Mouse (Mus musculus) heart, embryonic 10.5 days (tissue): Measurements from ENCODE around the gene Hnrnpul1. TPM values are rescaled to one million over a fixed set of nuclear protein-coding genes. Genes with fewer than 3 reads are reported as not detected.

Experiments
- DNase-seq: peaks from one replicate; pipeline ENCODE4 v3.0.0-alpha.2; 2017; ENCODE audit warnings: low spot score
- H3K27ac ChIP-seq: fragments of 300-500 bp; sonication (generic); 2 replicates; pipeline ENCODE4 v1.5.1; 2016; ENCODE audit warnings: mild to moderate bottlenecking
- H3K27me3 ChIP-seq: fragments of 300-500 bp; sonication (generic); 2 replicates; pipeline ENCODE4 v1.6.1; 2016; ENCODE audit warnings: mild to moderate bottlenecking; ENCODE audit not compliant: poor library complexity, insufficient read depth, severe bottlenecking
- H3K36me3 ChIP-seq: fragments of 300-500 bp; sonication (generic); 2 replicates; pipeline ENCODE4 v1.6.1; 2016; ENCODE audit warnings: mild to moderate bottlenecking, moderate library complexity
- H3K4me1 ChIP-seq: fragments of 300-500 bp; sonication (generic); 2 replicates; pipeline ENCODE4 v1.6.1; 2016; ENCODE audit warnings: mild to moderate bottlenecking
- H3K4me3 ChIP-seq: fragments of 300-500 bp; sonication (generic); 2 replicates; pipeline ENCODE4 v1.5.1; 2016; ENCODE audit warnings: mild to moderate bottlenecking, moderate library complexity
- H3K9me3 ChIP-seq: fragments of 300-500 bp; sonication (generic); 2 replicates; pipeline ENCODE4 v1.6.1; 2016; ENCODE audit warnings: mild to moderate bottlenecking, moderate library complexity
- WGBS: fragments of 180-500 bp; shearing (Covaris S2); methylation state at CpG from one replicate; pipeline ENCODE4 v1.1.7; 2016; 5-methylcytosine and 5-hydroxymethylcytosine counted together
- polyA plus RNA-seq: library from polyadenylated mRNA; unstranded; fragments of >200 nt; fragmentation: Nextera tagmentation; extraction: Ambion mirVana; gene quantifications from 2 replicates; pipeline ENCODE4 v1.2.1, GENCODE M21; 2016

The Hnrnpul1 gene
- polyA plus RNA-seq, 1 experiment from 2014 or later: 54.6 TPM

DNA sequence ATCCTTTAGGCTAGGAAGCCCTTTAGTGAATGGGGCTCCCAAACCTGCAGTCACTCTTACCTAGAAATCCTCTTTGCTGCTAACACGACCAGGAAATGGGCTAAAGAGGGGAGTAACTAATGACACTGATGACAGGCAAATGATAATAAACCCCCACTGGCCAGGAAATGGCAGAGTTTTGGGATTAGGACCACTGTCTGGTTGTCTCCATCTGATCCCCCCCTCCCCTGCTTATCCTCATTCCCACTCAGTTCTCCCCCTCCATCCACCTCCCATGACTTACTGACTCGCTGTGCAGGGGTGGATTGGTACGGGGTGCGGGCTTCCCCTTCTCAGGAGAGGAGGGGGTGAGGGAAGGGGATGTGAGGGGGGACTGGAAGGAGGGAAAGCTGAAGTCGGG lies 64.5 kb downstream of the Hnrnpul1 start:
- no peak for DNase-seq
- H3K27me3 ChIP-seq: peaks cover 50% of the 10 kb centered on the region
- peaks cover 49% of the 10 kb centered on the region for H3K4me1 ChIP-seq
- H3K4me3 ChIP-seq: peak overlapping the region; percentile 85
- H3K9me3 ChIP-seq: no peaks in the 10 kb centered on the region
- H3K36me3 ChIP-seq: peaks cover 22% of the 10 kb centered on the region
- peak overlapping the region; percentile 90 for H3K27ac ChIP-seq
- 17% methylated on average over 5 of the region's 5 CpGs for WGBS

- DNase-seq: no peak
- Histone ChIP-seq H3K4me3 (peak overlapping the region; percentile 85), H3K27me3 (peaks cover 50% of the 10 kb centered on the region), H3K27ac (peak overlapping the region; percentile 90), H3K4me1 (peaks cover 49% of the 10 kb centered on the region), H3K36me3 (peaks cover 18% of the 10 kb centered on the region), H3K9me3 (no peaks in the 10 kb centered on the region)
- 5% methylated on average over 12 of the region's 12 CpGs for WGBS
Observed at GRCm38 (mm10) chr7:25689603-25690021, 64.9 kb downstream of the Hnrnpul1 start.

DNA sequence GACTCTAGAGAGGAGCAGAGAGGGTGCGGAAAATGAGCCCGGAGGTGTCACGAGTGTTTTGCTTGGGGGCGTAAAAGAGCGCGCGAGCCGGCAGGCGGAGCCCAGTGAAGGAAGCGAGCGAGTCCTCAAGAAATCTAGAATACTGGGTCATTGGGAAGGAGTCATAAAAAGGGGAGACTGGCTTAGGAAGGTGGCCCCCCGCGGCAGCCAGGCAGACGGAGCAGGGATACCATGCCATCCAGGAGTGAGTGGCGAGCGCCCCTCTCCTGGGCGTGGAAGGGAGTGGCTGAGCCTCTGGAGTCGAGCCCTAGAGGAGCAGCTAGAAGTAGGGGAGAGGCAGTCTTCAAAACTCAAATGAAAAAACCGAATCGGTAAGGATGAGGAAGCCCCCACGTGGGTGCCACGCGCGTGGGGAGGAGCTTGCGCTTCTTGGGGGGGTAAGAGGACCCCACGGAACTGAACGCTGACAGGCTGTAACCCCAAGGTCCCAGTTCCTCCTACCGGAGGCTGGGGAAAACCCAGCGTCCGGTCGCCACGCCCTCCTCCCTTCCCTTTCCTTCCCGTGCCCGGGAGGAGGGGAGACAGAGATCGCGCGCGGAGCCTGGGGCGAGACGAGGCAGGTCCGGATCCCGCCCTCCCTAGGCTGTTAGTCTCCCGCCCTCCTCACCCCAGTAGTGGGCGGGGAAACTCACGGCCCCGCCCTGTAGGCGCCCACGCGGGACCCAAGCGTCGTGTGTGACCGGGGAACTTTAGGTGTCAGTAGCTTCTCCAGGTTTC lies 65.6 kb downstream of the Hnrnpul1 start:
- Histone ChIP-seq H3K4me3 (peak overlapping the region; percentile 85), H3K27me3 (peaks cover 50% of the 10 kb centered on the region), H3K36me3 (peaks cover 12% of the 10 kb centered on the region), H3K9me3 (no peaks in the 10 kb centered on the region), H3K4me1 (peaks cover 49% of the 10 kb centered on the region), H3K27ac (peak overlapping the region; percentile 90)
- DNase-seq: peak; percentile 93
- under 1% methylated on average over 50 of the region's 52 CpGs for WGBS

GRCm38 (mm10) chr7:25687811-25688401 lies 66.7 kb downstream of the Hnrnpul1 start:
- peaks cover 58% of the 10 kb centered on the region for H3K4me1 ChIP-seq
- peaks cover 11% of the 10 kb centered on the region; the same call in 1 of the 2 replicates for H3K36me3 ChIP-seq
- peaks cover 50% of the 10 kb centered on the region for H3K27me3 ChIP-seq
- no peak for DNase-seq
- peak overlapping the region; percentile 85 for H3K4me3 ChIP-seq
- no peaks in the 10 kb centered on the region for H3K9me3 ChIP-seq
- peak overlapping the region; percentile 90 for H3K27ac ChIP-seq
- under 1% methylated on average over 47 of the region's 47 CpGs for WGBS

DNA sequence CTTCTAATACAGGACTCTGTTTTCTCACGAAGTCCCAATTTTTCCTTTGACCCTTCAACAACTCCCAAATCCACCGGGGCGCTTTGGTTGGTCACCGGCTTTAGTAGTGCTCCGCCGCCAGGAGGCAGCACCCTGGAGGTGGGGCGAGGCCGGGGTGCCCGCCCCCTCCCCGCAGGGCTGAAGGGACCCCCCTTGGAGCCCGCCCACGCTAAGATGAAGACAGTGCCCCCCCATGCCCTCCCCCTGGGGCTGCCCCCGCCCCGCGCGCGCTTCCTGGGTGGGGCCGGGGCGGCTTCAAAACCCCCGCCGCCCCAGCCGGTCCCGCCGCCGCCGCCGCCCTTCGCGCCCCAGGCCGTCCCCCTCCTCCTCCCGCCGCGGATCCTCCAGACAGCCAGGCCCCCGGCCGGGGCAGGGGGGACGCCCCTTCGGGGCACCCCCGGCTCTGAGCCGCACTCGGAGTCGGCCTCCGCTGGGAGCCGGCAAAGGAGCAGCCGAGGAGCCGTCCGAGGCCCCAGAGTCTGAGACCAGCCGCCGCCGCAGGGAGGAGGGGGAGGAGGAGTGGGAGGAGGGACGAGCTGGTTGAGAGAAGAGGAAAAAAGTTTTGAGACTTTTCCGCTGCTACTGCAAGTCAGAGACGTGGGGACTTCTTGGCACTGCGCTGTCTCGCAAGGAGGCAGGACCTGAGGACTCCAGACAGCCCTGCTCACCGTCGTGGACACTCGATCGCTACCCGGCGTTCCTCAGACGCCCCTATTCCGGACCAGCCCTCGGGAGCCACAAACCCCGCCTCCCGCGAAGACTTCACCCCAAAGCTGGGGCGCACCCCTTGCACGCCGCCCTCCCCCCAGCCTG lies 67.7 kb downstream of the Hnrnpul1 start, which contains the start of gene Tgfb1:
Gene Tgfb1, plus strand, starts transcription at position 323 of the 852 bp plus-strand sequence.
- H3K9me3 ChIP-seq: no peaks in the 10 kb centered on the region
- DNase-seq: peak; percentile 88
- H3K36me3 ChIP-seq: 0 out of 2 replicates have a peak, but pooled peaks cover 5% of the 10 kb centered on the region
- under 1% methylated on average over 57 of the region's 69 CpGs for WGBS
- peak within 1 kb of the TSS; percentile 85 for H3K4me3 ChIP-seq
- H3K27ac ChIP-seq: peak within 1 kb of the TSS; percentile 90
- H3K4me1 ChIP-seq: peaks cover 62% of the 10 kb centered on the region
- H3K27me3 ChIP-seq: peaks cover 50% of the 10 kb centered on the region

- 0 out of 2 replicates have a peak, but pooled peaks cover 5% of the 10 kb centered on the region for H3K36me3 ChIP-seq
- DNase-seq: no peak
- 64% methylated on average over 21 of the region's 21 CpGs for WGBS
- peaks cover 50% of the 10 kb centered on the region for H3K27me3 ChIP-seq
- H3K9me3 ChIP-seq: no peaks in the 10 kb centered on the region
- peak overlapping the region; percentile 85 for H3K4me3 ChIP-seq
- peaks cover 71% of the 10 kb centered on the region for H3K4me1 ChIP-seq
- peak overlapping the region; percentile 90; the same call in 1 of the 2 replicates for H3K27ac ChIP-seq
Observed at GRCm38 (mm10) chr7:25685926-25686470, 68.6 kb downstream of the Hnrnpul1 start.

DNA sequence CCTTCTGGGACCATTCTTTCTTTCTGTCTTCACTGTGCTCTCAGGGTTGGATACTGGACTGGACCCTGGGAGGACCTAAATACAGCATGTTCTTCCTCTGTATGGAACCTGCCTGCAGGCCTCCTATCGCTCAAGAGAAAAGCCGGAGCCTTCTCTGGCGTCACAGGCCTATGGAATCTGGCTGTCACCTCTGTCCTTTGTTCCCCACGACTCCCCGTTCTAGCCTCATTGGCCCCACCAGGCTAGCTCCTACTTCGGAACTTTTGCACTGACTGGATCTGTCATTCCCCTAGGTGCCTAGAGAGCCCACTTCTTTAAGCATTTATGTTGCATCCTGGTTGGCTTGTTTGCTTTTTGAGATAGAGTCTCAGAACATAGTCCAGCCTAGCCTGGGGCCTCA lies 69.9 kb downstream of the Hnrnpul1 start:
- no peaks in the 10 kb centered on the region for H3K9me3 ChIP-seq
- no peak overlapping the region for H3K27ac ChIP-seq
- no peak overlapping the region for H3K4me3 ChIP-seq
- H3K36me3 ChIP-seq: 0 out of 2 replicates have a peak, but pooled peaks cover 5% of the 10 kb centered on the region
- peaks cover 41% of the 10 kb centered on the region for H3K27me3 ChIP-seq
- 87% methylated on average over 6 of the region's 6 CpGs for WGBS
- H3K4me1 ChIP-seq: peaks cover 74% of the 10 kb centered on the region
- no peak for DNase-seq

DNA sequence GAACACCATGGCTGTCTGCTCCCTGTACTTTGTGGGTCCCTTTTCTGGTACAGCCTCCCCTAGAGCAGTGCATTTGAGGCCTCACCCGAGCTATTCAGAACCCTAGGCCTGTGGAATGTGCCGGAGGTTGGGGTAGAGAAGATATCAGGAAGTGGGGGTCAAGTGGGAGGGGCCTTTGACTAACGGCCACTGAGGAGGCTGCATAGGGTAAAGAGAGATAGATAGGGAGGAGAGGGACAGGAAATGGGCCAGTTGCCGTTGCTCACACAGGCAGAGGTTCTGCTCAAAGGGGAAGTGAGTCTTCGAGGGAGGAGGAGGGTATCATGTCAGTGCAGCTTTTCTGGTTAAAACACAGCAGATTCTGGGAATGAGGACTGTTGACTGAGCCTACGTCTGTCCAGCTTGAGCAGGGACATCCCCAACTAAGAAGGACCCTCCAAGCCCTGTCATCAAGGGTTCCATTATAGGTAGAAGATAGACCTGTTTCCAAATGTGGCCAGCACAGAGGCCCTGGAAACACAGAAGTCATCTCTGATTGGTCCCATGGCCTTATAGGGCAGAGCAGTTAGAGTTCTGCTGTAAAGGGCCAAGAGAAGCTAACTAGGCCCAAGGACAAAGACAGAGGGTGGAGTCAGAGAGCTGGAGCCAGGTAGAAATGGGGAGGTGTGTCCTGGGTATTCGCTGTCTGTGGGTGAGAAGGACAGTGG lies 70.9 kb downstream of the Hnrnpul1 start:
- Histone ChIP-seq H3K36me3 (0 out of 2 replicates have a peak, but pooled peaks cover 5% of the 10 kb centered on the region), H3K27me3 (peaks cover 38% of the 10 kb centered on the region), H3K9me3 (no peaks in the 10 kb centered on the region), H3K4me3 (peak overlapping the region; percentile 13; the same call in 1 of the 2 replicates), H3K4me1 (peaks cover 64% of the 10 kb centered on the region), H3K27ac (no peak overlapping the region)
- 43% methylated on average over 7 of the region's 7 CpGs for WGBS
- no peak for DNase-seq

GRCm38 (mm10) chr7:25681341-25682231 lies 73.0 kb downstream of the Hnrnpul1 start:
- 53% methylated on average over 14 of the region's 15 CpGs for WGBS
- Histone ChIP-seq H3K4me3 (peak overlapping the region; percentile 79), H3K27ac (no peak overlapping the region)

GRCm38 (mm10) chr7:25680514-25681258 lies 73.9 kb downstream of the Hnrnpul1 start, which contains the start of gene B9d2:
Gene B9d2, plus strand, starts transcription at chr7:25680780.
- H3K9me3 ChIP-seq: no peaks in the 10 kb centered on the region
- peak; percentile 98 for DNase-seq
- peak within 1 kb of the TSS; percentile 79 for H3K4me3 ChIP-seq
- under 1% methylated on average over 46 of the region's 46 CpGs for WGBS
- peak within 1 kb of the TSS; percentile 95 for H3K27ac ChIP-seq
- peaks cover 35% of the 10 kb centered on the region for H3K4me1 ChIP-seq
- H3K27me3 ChIP-seq: peaks cover 23% of the 10 kb centered on the region
- 0 out of 2 replicates have a peak, but pooled peaks cover 5% of the 10 kb centered on the region for H3K36me3 ChIP-seq

More at GRCm38 (mm10) chr7:25681341-25682231, 73.0 kb downstream of the Hnrnpul1 start:
- Histone ChIP-seq H3K36me3 (0 out of 2 replicates have a peak, but pooled peaks cover 5% of the 10 kb centered on the region), H3K27me3 (peaks cover 23% of the 10 kb centered on the region), H3K9me3 (no peaks in the 10 kb centered on the region), H3K4me1 (peaks cover 43% of the 10 kb centered on the region)
- DNase-seq: no peak
